Mouse (Mus musculus) lung, adult 2 months (tissue): ENCODE results near the gene Ykt6. TPM values are rescaled to one million over a fixed set of nuclear protein-coding genes. Genes with fewer than 3 reads are reported as not detected.

ENCODE experiments used
- DNase-seq: peaks from one replicate; pipeline ENCODE4 v3.0.0; 2022
- H3K4me1 ChIP-seq: fragments of 200-500 bp; 2 replicates; pipeline ENCODE4 v1.6.1; 2011; ENCODE audit warnings: low read length; ENCODE audit not compliant: control insufficient read depth, insufficient read depth
- H3K4me3 ChIP-seq: fragments of 200-500 bp; replicated peaks from 2 replicates; pipeline ENCODE3; 2011; ENCODE audit warnings: low read depth, mild to moderate bottlenecking, control low read depth, low read length; ENCODE audit errors: extremely low read depth
- CTCF ChIP-seq: fragments of 200-500 bp; IDR thresholded peaks from 2 replicates; pipeline ENCODE4 v1.5.1; 2011; ENCODE audit warnings: mild to moderate bottlenecking, low read length, control low read depth; ENCODE audit not compliant: insufficient read depth
- POLR2A ChIP-seq: fragments of 200-500 bp; IDR thresholded peaks from 2 replicates; pipeline ENCODE4 v1.6.1; 2011; ENCODE audit warnings: low read depth, mild to moderate bottlenecking, control low read depth, low read length, borderline replicate concordance; ENCODE audit errors: extremely low read depth
- WGBS: fragments of 180-500 bp; shearing (Covaris S2); methylation state at CpG from one replicate; pipeline ENCODE4 v1.1.7; 2018; 5-methylcytosine and 5-hydroxymethylcytosine counted together
- polyA plus RNA-seq: library from polyadenylated mRNA; depleted of rRNA; stranded (reverse); fragments of >200 nt; gene quantifications from 2 replicates; pipeline ENCODE4 v1.2.3, GENCODE M21; 2012

Ykt6 gene
- polyA plus RNA-seq, 1 experiment: 70.1 TPM

DNA sequence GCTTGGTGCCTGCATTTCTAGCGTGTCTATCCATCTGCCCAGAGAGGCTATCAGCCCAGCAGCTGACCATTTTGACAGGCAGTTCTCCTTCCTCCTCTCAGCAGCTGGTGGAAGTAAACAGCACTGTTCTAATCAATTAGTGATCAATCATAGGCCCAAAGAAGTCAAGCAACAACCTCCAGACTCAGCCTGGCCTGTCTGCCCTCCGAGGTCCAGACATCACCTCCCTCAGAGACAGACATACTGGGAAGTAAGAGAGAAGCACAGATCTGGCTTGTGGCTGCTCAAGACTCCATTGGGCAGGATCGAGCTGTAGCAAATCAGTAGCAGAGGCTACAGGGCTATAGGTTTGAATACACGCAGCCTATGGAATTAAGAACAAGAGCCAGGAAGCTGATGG, 7.7 kb upstream of the Ykt6 start:
- DNase-seq: no peak
- TF ChIP-seq CTCF (no peak), POLR2A (no peak)
- Histone ChIP-seq H3K4me3 (no peak overlapping the region), H3K4me1 (no peaks in the 10 kb centered on the region)
- 38% methylated on average over 4 of the region's 4 CpGs for WGBS

DNA sequence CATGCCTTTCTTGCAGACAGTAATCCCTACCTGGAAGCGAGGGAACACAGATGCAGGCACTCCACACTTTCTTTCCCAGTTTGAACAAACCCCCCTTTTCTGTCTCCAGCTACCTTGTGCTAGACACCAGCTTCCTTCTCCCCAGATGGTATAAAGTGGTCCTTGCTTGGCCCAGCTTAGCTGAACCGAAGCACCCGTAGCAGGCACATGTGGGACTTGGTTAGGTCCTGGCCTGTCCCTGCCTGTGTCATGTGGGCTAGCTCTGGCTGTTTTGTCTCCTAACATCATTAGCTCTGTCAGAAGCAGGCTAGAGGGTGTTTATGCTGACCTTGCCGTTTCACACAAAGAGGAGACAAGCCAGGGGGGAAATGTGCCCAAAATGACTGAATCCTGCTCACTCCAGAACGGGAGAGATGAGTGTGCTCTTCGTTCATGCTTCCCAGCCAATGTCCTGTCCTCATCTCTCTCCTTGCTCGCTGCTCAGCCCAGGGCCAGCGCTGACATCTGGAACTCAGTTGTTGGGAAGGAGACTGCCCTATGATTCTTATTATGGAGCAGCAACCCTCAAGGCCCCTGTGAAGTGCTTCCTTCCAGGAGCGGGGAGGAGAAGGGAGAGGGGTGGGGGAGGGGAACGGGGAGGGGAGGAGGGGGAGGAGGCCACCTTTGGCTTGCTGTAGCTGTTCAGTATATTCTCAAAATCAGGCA, 6.8 kb upstream of the Ykt6 start:
- DNase-seq: no peak
- no peaks in the 10 kb centered on the region for H3K4me1 ChIP-seq
- 48% methylated on average over 10 of the region's 10 CpGs for WGBS
- TF ChIP-seq CTCF (no peak), POLR2A (no peak)
- no peak overlapping the region for H3K4me3 ChIP-seq

DNA sequence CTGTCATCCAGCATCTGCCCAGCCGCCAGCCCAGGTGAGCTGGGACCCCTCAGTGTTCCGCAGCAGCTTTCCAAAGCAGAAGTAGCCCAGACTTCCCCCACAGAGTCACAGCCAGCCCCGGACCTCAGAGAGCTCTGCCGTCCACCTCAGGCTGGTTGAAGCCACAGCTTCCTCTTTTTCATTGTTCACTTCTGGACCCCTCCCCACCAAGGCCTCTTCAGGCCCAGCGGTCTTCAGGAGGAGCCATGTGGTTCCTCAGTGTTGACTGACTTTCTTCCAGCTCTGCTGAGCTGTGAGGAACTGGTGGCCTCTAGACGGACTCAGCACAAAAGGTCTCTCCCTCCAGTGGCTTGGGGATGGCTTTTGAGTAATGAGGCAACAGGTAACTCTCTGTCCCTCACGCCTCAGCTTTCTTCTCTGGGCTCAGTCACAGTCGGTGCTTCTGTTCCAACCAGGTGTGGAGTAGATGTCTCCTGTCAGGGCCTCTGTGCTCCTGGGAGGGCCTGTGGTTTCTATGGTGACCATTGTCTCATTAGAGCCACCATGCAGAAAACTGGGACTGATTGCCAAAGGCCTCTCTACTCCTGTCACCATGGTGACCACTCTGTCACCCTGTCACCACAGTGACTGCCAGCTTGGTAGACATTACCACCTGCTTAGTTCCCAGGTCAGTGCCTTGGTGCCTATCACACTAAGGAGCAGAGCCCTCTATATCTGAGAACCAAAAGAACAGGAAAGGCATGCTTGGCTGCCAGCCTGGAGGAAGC, 5.7 kb upstream of the Ykt6 start, which contains the start of gene Gck:
Gene Gck, minus strand, starts transcription at position 496 of the 767 bp plus-strand sequence.
- DNase-seq: no peak
- WGBS: 51% methylated on average over 8 of the region's 8 CpGs
- H3K4me1 ChIP-seq: peaks cover under 1% of the 10 kb centered on the region; the same call in 1 of the 2 replicates
- H3K4me3 ChIP-seq: no peak within 1 kb of the TSS
- TF ChIP-seq POLR2A (no peak), CTCF (no peak)

DNA sequence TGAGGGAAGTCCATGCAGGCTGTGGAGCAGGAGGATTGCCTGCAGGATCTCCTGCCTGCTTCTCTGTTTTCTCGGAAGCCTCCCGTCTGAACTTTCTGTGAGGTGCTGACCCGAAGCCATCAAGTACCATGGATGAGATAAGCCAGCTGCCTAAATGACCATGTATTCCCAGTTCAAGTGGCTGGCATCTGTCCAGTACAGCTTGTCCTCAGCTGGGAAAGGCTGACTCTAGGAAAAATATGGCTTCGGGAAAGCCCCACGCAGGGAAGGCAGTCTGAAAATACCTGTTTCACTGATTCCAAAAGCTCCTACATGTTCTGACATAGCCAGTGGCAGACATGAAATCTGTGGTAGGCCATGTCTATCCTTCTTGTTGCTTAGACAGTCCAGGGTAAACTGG, 3.0 kb upstream of the Ykt6 start:
- DNase-seq: peak; percentile 30
- peaks cover 9% of the 10 kb centered on the region for H3K4me1 ChIP-seq
- no peak for TF ChIP-seq CTCF
- TF ChIP-seq POLR2A: no peak
- WGBS: 33% methylated on average over 5 of the region's 5 CpGs
- H3K4me3 ChIP-seq: no peak overlapping the region

DNA sequence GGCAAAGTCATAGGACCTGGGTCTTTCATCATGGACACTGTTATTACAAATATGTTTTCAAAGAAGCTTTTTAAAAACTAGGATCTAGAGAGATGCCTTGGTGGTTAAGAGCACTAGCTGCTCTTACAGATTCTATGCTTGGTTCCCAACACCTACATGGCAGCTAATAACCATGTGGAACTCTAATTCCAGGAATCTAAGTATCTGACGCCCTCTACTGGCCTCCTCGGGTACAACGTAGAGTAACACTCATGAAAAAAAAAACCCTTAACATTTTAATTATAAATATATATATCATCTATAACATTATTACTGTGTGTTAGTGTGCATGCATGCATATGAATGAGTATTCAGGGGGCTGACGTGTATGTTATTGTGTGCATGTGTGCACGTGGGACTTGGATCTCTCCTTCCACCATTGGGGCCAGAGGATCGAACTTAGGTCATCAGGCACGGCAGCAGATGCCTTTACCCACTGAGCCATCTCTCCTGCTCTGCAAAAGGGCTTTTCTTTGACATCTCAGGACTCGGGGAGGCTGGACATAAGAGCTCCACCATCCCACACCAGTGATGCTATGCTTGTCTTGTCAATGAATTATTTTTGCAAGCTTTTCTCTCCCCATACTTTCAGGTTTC, 2.2 kb upstream of the Ykt6 start:
- Histone ChIP-seq H3K4me1 (peaks cover 12% of the 10 kb centered on the region), H3K4me3 (no peak overlapping the region)
- DNase-seq: no peak
- TF ChIP-seq CTCF: no peak
- TF ChIP-seq POLR2A: no peak
- WGBS: 43% methylated on average over 8 of the region's 8 CpGs

DNA sequence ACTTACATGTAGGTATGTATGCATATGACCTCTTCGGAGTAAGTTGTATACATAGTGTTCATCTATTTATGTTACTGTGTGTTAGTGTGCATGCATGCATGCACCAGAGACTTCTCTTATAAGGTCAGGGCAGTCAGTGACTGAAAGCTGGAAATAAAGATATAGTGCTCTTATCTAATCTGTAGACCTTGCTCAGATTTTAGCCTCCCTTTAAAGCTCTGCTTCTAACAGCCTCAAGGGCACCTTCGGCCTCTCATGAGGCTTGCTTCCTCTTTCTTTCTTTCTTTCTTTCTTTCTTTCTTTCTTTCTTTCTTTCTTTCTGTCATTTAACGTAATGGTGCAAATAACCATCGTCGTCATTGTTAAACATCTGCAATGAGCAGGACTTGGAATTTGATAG, 1.1 kb upstream of the Ykt6 start:
- no peak for DNase-seq
- Histone ChIP-seq H3K4me3 (no peak overlapping the region), H3K4me1 (peaks cover 12% of the 10 kb centered on the region)
- WGBS: 56% methylated on average over 5 of the region's 5 CpGs
- no peak for TF ChIP-seq POLR2A
- TF ChIP-seq CTCF: no peak

DNA sequence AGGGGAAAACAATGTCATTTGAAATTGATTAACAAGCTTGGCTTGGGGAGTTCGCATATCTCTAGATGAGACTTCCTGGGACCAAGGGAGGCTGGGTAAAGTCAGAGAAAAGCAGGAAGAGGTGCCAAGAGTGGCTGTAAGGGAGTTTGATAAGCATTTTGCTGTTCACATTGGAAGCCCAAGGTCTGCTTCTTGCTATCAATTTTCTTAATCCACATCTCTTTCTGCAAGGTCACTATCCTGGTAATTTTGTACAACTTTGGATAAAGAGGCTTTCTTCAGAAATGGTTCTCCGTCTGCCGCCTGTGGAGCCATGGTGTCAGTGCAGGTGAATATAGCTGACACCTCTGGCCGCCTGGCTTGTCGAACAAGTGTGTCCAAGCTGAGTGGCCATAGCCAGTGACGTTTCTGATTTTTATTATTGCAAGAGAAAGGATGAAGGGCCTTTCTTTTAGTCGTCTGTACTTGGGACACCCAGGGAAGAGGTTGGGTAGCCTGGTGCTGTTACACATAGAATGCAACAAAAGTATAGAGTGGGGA, 458 bp upstream of the Ykt6 start:
- H3K4me3 ChIP-seq: peak overlapping the region; percentile 73
- TF ChIP-seq POLR2A (no peak), CTCF (no peak)
- no peak for DNase-seq
- H3K4me1 ChIP-seq: peaks cover 12% of the 10 kb centered on the region
- 2% methylated on average over 7 of the region's 7 CpGs for WGBS

DNA sequence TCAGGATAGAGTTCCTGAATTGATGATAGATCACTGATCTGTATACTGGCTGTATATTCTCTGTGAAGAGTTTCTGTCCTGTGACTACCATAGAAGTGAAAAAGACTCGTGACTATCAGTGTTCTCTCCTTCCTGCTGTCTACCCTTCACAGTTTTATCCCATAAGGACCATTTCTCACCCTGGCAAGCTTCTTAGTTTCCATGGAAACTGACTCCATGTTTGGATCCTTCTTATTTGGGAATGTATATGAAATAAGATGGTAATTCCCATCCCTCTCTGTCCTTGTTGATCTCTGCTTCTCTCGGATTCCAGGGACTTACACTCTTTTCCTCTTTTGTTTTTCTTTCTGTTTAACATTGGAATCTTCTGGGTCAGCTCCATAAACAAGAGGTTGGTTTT, 4.6 kb downstream of the Ykt6 start:
- H3K4me1 ChIP-seq: peaks cover 9% of the 10 kb centered on the region; the same call in 1 of the 2 replicates
- no peak overlapping the region for H3K4me3 ChIP-seq
- no peak for DNase-seq
- TF ChIP-seq CTCF: no peak
- TF ChIP-seq POLR2A: no peak
- WGBS: 70% methylated on average over 2 of the region's 2 CpGs

DNA sequence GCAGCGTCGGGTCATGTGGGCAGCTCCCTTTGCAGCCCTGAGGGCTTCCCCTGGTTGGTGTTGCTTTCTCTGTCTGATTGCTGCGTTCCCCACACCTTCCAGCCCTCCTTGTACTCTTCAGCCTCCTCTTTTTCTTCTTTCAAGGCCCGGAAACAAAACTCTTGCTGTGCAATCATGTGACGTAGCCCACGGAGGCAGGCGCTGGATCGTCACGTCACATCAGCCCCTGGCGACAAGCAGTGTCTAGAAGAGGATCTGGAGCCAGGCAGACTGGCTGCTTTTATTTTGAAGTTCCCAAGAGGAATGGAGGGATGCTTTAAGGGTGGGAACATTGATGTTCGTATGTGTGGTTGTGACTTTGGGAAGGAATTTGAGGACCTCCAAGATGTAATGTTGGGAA, 10.4 kb downstream of the Ykt6 start:
- no peaks in the 10 kb centered on the region for H3K4me1 ChIP-seq
- 88% methylated on average over 11 of the region's 11 CpGs for WGBS
- no peak for DNase-seq
- TF ChIP-seq POLR2A (no peak), CTCF (no peak)
- H3K4me3 ChIP-seq: no peak overlapping the region

DNA sequence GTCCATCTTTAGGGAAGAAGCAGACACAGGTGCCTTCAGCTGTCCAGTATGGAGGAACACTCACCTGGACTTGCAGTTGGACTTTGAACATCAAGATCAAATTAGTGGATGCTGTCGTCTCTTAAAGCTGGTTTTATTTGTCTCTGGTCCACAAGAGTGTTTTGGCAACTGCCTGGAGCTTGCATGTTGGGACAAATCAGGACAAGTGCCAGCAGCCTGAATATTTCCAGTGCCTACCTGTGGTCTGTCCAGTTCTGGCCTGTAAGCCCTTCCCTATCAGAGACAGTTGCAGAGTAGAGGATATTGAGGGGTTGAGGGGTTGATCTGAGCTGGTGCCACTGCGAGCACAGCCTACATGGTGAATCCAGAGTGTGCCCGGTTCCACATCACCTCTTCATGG, 11.3 kb downstream of the Ykt6 start:
- DNase-seq: no peak
- TF ChIP-seq POLR2A: no peak
- no peak for TF ChIP-seq CTCF
- WGBS: 88% methylated on average over 3 of the region's 3 CpGs
- no peak overlapping the region for H3K4me3 ChIP-seq
- no peaks in the 10 kb centered on the region for H3K4me1 ChIP-seq
